Mouse (Mus musculus): ENCODE measurements around the gene Ndufa3.

Ndufa3 gene

GRCm38 (mm10) chr7:3610437-3610836, 6.7 kb upstream of the Ndufa3 start:
- DNase-seq (ENCODE audit: low read depth, low spot score): no peak

GRCm38 (mm10) chr7:3611006-3611405, 6.2 kb upstream of the Ndufa3 start:
- peak; percentile 40 for DNase-seq (ENCODE audit: low read depth, low spot score)

DNA sequence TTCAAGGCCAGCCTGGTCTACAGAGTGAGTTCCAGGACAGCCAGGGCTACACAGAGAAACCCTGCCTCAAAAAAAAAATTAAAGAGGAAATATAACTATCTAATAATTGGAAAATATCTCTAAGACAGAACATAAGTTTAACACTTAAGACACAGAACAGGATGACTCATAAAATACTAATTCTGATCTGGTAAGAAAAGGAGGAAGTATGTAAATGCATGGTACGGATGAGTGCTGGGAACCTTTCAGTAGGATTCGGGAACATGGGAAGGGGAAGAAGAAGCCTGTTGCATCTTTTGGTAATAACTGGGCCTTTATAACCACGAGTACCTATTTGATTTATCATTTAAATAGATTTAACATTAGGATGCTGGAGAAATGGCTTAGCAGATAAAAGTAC, 3.2 kb upstream of the Ndufa3 start:
- DNase-seq (ENCODE audit: low read depth, low spot score): no peak

DNA sequence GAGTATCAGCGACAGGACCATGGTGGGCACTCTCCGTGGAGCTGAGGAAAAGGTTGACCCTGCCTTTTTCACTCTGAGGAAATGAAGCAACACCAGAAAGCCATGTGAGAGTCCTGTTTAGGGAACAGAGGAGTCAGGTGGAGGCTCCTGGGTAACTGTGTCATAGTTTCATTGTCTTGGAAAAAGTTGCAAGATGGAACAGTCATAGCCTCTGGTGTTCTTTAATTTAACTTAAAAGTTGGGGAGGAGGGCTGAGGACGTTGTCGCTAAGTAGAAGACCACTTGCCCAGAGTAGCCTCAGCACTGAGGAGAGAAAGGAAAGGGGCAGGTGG, 1.1 kb upstream of the Ndufa3 start, which contains the start of gene Oscar:
TSS of gene Oscar (minus strand) at position 101 of the 332 bp plus-strand sequence.
- DNase-seq (ENCODE audit: low read depth, low spot score): no peak

DNA sequence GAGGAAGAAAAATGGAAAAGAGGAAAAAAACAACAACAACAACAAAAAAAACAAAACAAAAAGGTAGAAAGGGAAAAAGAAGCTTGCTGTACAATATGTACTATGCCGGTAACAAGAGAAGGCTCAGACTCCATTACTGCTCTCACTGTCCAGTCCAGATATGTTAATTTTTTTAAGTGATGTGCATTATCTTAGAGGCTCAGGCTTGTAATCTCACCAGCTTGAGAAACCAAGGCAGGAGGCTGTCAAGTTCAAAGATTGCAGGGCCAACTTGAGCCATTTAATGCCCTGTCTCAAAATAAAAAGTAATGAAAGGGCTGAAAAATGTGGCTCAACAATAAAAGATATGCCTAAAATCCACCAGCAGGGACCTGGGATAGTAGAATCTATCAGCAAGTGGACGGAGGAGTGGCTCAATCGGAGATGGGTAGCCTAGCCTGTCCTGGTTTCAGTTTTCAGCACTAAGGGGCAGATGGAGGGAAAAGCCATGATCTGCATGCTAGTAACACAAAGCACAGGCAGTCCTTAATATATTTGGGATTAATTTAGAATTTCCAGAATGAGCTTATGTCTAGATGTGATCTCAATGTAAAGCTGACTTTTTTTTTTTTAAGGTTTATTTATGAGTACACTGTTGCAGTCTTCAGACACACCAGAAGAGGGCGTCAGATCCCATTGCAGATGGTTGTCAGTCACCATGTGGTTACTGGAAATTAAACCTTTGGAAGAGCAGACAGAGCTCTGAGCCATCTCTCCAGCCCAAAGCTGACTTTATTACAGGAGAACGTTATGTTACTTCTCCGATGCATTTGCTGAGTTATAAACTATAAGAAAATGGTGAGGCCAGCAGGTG, 558 bp upstream of the Ndufa3 start:
- no peak for DNase-seq (ENCODE audit: low read depth, low spot score)

DNA sequence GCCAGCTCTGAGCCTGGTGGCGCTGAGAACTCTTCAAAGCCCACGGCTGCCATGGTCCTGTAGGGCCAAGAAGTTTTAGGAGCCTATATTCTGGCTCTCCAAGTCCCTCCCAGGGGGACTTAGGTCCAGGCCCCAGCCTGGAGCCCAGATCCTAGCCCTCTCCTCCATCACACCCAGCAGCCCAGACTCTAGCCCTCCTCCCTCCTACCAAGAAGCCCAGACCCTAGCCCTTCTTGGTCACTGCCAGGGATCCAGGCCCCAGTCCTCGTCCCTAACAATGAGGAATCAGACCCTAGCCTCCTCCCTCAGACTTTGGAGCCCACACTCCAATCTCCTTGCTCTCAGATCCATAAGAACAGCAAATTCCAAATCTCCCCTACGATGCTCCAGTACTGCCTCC, 11.9 kb downstream of the Ndufa3 start:
- no peak for DNase-seq (ENCODE audit: low read depth, low spot score)

- DNase-seq (ENCODE audit: low read depth, low spot score): peak; percentile 98
Measured at GRCm38 (mm10) chr7:3629543-3630477, 12.6 kb downstream of the Ndufa3 start, which contains the start of the genes Tfpt and Prpf31. Gene Tfpt, minus strand, starts transcription at chr7:3629929. Gene Prpf31, plus strand, starts transcription at chr7:3629985.

DNA sequence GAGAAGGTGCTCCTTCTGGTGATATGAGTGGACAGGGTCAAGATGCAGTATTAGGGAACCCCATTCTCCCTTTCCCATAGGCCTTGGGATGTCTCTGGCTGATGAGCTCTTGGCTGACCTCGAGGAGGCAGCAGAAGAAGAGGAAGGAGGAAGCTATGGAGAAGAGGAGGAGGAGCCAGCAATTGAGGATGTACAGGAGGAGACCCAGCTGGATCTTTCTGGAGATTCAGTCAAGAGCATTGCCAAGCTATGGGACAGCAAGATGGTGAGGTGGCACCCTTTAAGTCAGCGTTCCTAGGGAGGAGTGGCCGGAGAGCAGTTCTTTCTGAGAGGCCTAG, 13.3 kb downstream of the Ndufa3 start:
- DNase-seq (ENCODE audit: low read depth, low spot score): no peak

GRCm38 (mm10) chr7:3643412-3643811, 26.2 kb downstream of the Ndufa3 start:
- DNase-seq (ENCODE audit: low read depth, low spot score): no peak

GRCm38 (mm10) chr7:3643843-3644242, 26.7 kb downstream of the Ndufa3 start:
- DNase-seq (ENCODE audit: low read depth, low spot score): no peak

DNA sequence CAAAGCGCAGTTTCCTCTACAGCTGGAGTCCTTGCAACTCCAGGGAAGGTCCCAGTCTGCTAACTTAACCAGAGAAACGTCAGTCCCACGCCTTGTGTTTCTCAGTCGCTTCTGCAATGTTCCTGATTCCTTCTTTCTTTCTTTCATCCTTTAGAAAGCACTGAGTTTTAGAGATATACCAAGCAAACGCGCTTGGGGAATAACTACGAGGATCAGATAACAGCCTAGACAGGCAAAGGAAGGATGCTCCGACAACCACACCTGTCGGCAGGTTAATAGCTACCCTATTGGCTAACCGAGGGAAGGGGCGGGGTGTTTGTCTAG, 27.1 kb downstream of the Ndufa3 start:
- DNase-seq (ENCODE audit: low read depth, low spot score): no peak

DNA sequence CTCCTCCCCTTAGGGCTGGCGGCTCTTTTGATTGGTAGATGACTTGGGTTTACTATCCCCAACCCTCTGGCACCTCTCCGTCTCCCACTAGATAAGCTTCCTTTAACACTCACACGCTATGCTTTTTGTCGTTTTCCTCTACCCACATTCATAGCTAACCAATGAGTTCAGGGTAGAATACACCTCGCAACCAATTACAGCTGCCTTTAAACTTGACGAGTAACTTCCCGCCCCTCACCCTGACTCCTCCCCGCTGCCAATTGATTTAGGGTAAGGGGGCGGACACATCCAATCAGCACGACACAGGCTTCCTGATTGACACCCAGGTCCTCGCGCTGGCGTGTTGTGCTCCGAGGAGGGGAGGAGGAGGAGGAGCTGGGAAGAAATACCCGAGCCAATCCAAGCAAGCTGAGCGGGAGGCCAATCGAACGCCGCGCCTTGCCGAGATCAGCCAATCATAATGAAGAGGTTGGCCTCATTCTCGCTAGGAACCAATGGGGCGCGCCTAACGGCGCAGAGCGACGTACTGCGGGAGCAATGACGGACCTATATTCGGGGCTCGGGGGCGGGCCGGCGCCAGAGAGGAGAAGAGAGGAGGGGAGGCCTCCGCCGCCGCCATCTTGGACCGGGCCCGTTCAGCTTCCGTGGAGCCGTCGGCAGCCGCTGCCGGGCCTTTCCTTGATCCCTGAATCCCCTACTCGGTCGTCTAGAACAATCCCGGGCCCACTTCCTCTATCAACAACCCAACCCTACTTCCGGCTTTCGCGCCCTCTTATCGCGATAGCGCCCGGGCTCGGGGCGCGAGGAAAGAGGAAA, 27.7 kb downstream of the Ndufa3 start, which contains the start of gene Cnot3:
TSS of gene Cnot3 (plus strand) at position 597 of the 816 bp plus-strand sequence.
- peak; percentile 100 for DNase-seq (ENCODE audit: low read depth, low spot score)

- DNase-seq (ENCODE audit: low read depth, low spot score): no peak
Measured at GRCm38 (mm10) chr7:3645488-3646025, 28.4 kb downstream of the Ndufa3 start.

DNA sequence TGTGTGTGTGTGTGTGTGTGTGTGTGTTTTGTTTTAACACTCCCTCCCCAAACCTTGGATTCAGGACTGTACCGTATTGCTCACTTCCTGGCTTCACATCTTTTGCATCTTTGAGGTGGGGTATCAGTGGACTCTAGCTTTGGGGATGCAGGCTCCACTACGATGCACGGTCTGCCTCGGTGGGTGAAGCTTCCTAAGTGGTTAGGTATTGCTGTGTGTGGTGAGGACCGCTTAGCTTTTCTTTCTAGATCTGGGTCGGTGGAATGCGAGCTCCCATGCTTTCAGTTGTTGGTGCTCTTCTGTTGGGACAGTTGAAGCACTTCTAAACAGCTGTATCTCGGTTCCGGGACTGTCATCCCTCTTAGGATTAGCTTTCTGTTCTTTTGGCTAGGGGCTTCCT, 29.0 kb downstream of the Ndufa3 start:
- no peak for DNase-seq (ENCODE audit: low read depth, low spot score)

DNA sequence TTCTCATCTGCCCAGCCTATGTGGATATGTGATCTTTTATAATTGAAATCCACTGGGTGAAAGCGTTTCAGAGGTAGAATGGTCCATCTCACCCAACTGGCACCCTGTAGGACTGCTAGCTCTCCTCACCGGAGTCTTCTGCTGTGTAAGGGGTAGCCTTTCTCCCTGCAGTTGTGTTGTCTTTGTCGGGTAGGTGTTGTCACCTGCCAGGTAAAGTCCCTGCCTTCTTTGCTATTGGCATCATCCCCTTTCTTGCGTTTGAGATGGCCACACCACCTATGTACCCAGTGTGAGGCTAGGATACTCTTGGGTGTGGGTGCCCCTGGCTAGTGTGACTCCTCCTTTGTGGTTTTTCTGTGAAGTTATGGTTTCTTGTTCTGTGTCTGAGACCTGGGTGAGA, 29.5 kb downstream of the Ndufa3 start:
- DNase-seq (ENCODE audit: low read depth, low spot score): no peak

DNA sequence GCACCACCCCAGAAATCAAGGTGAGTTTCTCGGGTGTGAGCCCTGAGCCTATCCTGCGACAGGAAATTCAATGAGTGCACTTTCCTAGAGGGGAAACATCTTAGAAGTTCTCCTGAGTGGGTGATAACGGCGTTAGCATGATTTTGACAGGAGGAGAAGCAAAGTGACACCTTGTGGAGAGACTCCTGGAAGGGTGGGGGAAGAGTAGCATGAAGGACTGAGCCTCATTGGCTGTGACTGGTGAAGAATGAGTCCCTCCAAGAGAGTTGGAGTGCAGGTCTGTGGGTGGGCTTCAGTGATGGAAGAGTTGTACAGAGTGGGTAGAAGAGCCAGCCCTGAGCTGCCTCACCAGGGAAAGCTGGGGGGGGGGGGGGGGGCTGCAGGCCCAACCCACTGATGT, 39.8 kb downstream of the Ndufa3 start:
- DNase-seq (ENCODE audit: low read depth, low spot score): no peak

DNA sequence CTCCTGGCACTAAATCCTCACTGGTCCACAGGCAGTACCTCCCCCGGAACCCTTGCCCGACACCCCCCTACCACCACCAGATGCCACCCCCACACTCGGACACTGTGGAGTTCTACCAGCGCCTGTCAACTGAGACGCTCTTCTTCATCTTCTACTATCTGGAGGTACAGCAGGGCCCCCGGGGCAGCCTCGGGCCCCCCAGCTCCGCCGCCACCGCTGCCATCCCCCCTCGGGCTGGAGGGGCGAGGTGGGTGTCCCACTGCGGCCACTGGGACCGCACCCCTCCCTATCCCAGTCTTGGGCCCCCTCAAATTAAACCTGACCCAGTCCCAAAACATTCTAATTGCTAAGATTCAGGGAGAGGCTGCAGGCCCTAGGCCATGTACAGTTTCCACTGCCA, 41.4 kb downstream of the Ndufa3 start:
- no peak for DNase-seq (ENCODE audit: low read depth, low spot score)

GRCm38 (mm10) chr7:3664524-3665214, 47.5 kb downstream of the Ndufa3 start:
- no peak for DNase-seq (ENCODE audit: low read depth, low spot score)

DNA sequence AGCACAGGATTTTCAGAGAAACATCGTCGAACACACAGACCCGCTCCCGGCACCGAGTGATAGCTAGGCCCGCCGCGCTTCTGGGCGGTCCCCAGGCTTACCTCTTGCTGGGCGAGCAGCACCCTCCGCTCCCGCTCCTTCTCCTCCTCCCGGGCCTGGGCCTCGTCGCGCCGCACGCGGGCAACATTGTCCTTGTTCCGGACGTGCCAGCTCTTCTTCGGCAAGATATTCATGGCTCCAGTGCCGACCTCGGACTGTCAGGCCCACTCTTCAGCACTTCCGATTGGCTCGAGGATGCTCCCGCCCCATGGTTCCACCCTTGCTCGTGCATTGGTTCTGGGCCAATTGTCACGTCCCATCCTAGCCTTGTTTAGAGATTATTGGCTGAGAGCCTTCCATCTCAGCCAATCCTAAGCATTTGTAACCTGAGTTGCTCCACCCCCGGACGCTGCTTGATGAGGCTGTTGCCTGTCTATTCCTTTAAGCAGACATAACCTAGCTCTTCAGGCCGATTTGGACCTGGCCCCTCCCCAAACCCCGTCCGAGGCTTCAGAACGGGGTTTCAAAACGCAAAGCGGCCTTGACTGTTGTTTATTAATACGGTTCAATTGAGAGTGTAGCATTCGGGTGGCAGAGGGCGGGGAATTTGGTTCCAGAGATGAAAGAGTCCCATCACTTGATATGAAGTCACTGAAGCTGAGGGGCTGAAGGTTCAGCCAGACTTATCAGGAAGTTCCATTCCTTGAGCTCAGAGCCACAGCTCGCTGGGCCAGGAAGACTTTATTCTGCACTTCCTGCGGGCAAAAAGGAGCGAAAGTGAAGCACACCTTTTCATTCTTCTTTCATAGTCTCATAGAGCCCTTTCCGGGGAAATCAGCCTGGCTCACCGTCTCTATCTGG, 48.3 kb downstream of the Ndufa3 start, which contains the start of gene Leng1:
TSS of gene Leng1 (minus strand) at position 626 of the 900 bp plus-strand sequence.
- DNase-seq (ENCODE audit: low read depth, low spot score): peak; percentile 99

GRCm38 (mm10) chr7:3666921-3667391, 49.8 kb downstream of the Ndufa3 start:
- peak; percentile 80 for DNase-seq (ENCODE audit: low read depth, low spot score)

Measured in ZHBTc4 (cell line).